Mouse (Mus musculus): ENCODE data around the gene Kcnj10. TPM values are rescaled to one million over a fixed set of nuclear protein-coding genes. Genes with fewer than 3 reads are reported as not detected.

Kcnj10 gene
- 112 and 122 TPM in 2 replicates for polyA plus RNA-seq (2012; rRNA removed)

DNA sequence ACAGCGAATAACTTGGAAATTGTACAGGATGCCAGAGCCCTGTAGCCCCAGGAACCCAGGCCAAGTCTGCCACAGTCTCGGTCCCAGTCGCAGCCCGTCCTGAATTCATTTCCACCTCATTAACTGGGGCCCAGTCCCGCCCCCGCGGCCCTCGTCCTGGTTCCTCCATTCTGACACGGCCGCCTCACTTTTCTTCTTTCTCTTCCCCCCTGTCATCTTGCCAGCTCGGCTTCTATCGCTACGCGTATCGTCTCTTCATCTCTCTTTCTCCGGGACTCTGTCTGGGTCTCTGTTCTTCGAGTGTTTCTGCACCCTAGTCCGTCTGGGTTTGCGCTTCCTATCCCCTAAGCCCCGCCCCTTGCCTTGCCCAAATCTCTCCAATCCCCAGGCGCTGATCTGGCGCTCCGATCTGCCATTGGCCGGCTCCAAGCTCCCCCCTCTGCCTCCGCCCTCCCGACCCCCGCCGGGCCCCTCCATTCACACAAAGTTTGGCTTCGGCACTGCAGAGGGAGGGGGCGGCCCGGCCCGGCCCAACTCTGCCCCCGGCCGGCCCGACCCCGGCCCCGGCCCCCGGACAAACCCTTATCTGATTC lies at the start of gene Kcnj10:
Kcnj10 (plus strand) TSS at position 482 of the 593 bp plus-strand sequence.
- peak in 1 of 2 experiments; percentile 81 for DNase-seq (ENCODE audit: extremely low spot score in 1 of 2, low spot score in 1 of 2)

DNA sequence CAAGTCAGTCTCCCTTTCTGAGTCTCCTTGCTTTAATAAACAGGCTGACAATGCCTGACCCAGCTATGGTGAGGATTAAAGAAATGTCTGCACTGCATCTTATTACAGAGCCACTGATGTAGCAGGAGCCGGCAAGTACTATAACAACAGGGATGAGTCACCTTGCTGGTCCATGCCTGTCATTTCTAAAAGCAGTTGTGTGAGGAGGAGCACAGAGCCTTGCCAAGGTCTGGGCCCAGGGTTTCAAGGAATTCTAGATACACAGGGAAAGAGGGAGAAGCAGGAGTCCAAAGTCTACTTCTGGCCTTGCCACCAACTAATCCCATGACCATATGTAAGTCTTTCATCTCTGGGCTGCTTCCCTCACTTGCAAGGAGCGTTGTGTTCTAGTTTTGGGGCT lies 48.1 kb upstream of the Kcnj10 start:
- DNase-seq (ENCODE audit: extremely low spot score in 1 of 2, low spot score in 1 of 2), result peak in 1 of 2 experiments; percentile 72

DNA sequence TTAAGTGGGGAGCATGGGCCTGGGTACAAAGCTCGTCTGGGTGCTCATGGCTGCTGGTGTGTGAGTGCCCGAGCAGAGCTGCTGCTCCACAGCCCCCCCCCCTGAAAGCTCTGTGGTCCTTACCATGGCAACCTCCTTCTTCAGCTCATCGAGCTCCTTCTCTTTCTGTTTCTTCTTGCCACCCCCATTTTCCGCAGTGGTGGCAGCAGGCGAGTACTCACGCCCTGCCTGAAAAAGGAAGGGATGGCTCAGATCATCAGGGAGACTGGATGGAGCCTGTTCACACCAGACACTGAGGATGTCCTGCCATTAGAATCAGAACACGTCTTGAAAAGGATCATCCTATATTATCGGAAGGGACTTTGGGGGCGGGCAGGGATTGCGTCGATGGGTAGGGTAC lies 47.6 kb upstream of the Kcnj10 start:
- peak in 1 of 2 experiments; percentile 59 for DNase-seq (ENCODE audit: extremely low spot score in 1 of 2, low spot score in 1 of 2)

DNA sequence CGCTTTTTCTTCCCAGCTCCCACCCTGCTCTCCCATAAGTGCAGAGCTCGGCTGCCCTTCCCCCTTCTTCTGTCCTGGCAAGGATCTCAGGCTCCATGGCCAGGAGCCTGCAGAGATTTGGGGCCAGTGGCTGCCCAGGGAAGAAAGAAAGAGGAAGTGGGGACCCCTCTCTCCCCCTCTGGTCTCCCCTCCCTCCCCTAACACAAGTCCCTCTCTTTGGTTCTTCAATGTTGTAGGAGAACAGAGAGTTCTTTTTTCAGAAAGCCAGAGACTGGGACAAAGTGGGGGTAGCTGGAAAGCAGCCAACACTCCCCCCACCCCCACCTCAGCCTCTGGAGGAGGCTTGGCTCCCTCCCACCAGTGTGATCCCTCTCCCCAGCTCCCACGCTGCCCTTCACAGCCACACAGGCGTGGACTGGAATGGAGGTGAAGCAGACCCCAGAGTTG lies 45.2 kb upstream of the Kcnj10 start:
- DNase-seq (ENCODE audit: extremely low spot score in 1 of 2, low spot score in 1 of 2), result peak in 1 of 2 experiments; percentile 62

DNA sequence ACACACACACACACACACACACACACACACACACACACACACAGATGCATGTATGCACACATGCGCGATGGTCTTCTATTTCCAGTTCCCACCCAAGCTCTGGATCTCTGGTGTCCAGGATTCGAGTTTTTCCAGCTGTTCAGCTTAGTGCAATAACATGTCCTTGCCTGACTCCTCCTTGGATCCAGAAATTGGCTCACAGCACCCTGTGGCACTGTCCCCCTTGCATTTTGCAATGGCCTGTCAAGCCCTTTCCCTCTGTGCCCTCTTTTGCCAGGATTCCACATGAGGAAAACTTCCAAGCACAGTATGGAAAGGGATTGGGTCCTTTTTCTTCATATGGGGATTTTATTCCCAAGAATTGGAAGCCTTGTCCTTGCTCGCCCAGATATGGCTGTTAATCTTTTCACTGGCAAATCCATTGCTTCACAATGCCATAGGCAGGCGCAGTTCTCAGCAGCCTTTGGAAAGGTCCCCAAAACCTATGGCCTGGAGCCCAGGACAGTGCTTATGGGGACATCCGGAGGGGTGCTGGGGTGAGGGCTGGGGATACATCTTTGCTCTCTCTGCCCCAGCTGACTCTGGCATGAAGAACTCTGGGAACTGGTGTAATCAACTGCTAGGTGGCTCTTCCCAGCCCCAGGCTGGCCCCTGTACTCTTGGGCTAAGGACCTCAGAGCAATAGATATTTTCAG lies 44.0 kb upstream of the Kcnj10 start:
- no peak for DNase-seq (ENCODE audit: extremely low spot score in 1 of 2, low spot score in 1 of 2)

DNA sequence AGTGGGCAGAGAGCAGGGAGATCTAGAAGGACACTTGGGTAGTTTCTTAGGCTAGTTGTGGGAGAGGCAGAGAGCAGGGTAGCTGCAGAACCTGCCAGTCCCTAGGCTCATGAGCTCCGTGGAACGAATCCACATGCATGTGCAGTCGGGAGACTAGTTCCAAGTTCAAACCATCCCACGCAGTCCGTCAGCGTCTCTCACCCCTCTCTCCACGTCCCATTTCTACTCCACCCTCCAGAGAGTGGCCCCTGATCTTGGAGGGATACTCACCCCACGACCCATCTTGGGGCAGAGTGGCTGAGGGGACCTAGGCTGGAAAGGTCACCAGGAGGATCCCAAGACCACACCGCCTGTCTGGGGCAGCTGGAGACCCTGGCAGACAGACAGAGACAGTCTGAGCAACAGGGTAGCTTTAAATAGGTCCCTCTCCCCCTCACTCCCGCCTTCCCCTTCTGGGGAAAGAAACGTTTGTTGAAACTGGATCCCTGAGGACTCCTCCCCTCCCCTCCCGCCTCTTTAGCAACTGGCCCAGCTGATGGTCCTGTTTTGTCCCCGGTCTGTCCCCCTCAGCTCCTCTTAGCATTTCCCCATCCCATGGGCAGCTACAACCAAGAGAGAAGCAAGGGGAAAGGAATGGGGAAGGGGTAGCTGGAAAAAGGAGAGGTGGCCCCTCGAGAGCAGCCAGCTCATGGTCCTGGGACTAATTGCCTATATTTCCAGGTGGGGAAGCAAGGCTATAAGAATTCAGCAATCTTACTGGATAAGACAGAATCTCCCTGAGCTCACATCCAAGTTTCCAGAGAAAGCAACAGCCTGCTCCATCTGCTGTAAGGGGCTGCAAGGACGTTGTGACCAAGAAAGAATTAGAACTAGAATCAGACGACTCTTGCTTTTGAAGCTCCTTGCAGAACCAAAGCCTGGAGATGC lies 43.1 kb upstream of the Kcnj10 start, which contains the start of gene Atp1a2:
Atp1a2 (minus strand) TSS at position 454 of the 927 bp plus-strand sequence.
- DNase-seq (ENCODE audit: extremely low spot score in 1 of 2, low spot score in 1 of 2), result peak in 1 of 2 experiments; percentile 73

DNA sequence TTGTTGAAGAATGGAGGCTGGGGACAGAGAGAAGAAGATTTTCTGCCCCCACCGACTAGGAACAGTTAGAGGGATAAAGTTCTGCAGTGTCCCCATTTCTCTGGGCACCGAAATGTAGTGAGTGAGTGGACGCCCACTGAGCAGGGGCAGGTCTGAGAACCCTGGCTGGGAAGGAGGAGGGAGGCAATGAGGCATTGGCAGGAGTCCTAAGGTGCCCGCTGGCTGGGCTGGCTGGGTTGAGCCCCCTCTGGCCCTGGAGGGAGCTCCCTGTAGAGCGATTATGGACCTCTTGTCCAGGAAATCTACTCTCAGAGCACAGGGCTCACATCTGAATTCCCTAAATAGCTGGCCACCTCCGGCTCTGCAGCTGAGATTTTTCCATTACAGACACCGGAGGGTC lies 41.5 kb upstream of the Kcnj10 start:
- DNase-seq (ENCODE audit: extremely low spot score in 1 of 2, low spot score in 1 of 2), result peak in 1 of 2 experiments; percentile 49

DNA sequence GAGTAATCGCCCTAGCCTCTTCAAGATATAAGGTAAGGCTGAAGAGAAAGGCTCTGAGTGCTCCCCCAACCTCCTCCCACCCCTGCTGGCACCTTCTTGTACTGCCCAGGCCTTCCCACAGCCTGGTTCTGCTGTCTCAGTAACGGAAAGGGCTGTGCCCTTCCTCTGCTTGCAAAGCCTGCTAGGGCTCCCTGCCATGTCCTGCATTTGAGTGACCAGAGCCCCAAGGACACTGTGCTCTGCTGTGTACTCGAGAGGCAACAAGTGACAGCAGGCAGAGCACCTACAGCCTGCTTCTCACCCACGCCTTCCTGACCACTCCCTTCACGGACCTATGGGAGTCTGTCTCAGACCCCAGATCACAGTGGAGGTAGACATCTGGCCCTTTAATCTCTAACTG lies 40.8 kb upstream of the Kcnj10 start:
- DNase-seq (ENCODE audit: extremely low spot score in 1 of 2, low spot score in 1 of 2), result no peak

DNA sequence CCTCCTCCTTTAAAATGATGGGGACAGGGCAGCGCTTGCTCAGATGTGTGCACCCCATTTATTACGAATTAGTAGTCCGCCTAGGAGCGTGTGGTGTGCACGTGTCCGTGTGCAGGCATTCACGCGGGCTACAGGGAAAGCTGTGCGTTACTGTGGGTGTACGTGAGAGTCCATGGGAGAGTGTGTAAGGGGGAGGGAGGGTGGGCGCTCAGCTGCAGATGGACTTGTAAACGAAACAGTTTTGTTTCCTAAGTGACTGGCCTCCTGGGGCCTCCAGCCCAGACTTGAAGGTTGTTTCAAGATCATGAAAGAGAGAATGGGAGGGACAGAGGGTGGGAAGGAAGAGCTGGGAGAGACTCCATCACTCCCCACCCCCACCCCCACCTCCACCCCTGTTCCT lies 39.8 kb upstream of the Kcnj10 start:
- no peak for DNase-seq (ENCODE audit: extremely low spot score in 1 of 2, low spot score in 1 of 2)

DNA sequence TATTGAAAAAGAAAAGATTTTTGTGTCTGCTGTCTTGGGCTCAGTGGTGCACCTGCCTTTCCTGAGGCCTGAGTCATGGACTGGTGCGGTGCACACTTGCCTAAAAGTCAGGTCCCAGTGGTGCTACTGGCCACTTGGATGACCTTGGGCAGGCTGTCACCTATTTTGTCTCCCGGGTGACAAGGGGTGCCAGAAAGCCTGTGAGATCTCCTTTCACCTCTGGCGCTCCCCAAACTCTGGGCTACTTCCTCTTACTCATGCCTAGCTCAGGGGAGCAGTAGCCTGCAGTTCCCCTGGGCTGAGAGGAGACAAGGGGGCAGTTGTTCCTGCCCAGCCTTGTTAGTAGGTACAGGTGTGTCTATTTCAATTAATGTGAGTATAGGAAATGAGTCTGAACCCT lies 38.7 kb upstream of the Kcnj10 start:
- DNase-seq (ENCODE audit: extremely low spot score in 1 of 2, low spot score in 1 of 2), result no peak

DNA sequence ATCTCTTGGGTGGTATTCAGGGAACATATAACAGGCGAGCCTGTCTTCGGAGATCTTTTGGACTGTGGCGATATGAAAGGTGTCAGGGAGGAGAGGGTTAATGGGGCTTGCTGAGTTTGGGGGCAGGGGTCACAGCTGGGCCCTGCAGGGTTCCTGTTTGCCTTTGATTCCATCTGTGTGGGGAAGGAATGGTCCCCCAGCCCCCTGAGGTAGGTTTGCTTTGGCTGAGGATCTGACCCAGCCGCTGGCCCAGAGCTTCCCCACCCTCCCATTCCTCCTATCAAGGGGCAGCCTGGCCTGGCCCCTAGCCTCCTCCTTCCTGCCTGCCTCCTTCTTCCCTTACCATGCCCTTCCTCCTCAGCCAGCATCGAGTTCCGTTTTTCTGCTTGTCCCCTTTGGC lies 38.2 kb upstream of the Kcnj10 start:
- DNase-seq (ENCODE audit: extremely low spot score in 1 of 2, low spot score in 1 of 2), result no peak

DNA sequence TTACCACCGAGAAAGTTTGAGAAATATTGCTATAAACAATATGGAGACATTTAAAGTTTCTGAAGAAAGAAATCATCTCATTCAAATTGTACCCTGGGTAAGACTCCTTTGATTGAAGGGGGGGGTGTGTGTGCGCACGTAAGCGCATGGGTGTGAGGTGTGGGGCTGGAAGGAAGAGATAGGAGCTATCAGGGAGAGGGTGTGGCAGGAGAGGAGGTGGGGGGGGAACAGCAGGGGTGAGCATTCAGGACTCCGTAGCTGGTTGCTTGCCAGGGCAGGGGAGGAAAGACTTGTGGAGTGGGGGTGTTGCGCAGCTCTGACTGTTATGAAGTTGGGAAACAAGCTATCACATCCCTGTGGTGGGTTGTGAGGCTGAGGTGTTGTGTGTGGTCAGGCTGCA lies 36.6 kb upstream of the Kcnj10 start:
- DNase-seq (ENCODE audit: extremely low spot score in 1 of 2, low spot score in 1 of 2), result no peak

DNA sequence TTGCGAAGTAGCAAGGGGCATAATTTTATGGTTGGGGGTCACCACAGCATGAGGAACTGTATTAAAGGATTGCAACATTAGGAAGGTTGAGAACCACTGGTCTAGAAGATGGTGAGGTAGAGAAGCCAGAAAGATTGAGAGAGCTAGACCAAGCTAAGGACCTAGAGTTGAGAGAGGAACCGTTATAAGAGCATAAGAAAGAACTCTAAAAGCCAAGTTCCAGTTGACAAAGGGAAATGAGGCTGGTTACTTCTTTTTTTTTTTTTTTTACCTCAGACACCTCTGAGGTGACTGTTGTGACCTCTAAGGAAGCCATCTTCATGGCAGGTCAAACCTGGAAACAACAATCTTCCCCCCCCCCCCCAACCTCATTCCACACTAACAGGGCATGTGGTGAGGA lies 35.9 kb upstream of the Kcnj10 start:
- no peak for DNase-seq (ENCODE audit: extremely low spot score in 1 of 2, low spot score in 1 of 2)

DNA sequence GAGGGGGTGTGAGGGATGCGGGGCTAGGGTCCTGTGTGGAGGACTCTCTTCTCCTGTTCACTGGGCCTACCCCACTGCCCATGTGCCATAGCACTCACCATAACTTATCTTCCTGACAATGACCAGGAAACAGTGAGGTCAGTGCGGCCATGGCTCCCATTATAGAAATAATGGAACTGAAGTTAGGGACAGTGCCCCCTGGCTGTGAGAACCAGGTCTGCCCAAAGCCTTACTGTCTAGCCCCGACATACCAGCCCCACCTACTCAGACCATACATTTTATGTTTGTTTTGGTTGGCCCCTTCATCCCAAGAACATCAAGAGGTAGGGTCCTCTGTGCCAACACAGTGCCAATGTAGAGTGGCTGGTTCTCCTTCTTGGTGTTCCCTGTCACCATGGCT lies 35.4 kb upstream of the Kcnj10 start:
- no peak for DNase-seq (ENCODE audit: extremely low spot score in 1 of 2, low spot score in 1 of 2)

DNA sequence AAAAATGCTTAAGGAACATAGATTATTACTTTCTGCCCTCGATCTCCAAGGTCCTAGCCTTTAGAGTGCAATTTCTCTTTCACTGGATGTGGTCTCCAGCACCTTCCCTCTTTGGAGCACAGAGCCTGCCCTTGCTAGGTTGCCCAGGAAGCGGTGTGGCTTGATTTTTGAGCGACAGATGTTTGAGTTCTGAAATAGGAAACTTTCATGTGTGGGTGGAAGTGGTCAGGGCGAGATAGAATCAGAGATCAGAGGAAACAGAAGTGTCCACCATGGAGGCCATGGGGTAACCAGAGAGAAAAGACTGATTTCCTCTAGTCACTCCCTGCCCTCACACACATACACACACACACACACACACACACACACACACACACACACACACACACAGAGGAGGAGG lies 34.8 kb upstream of the Kcnj10 start:
- DNase-seq (ENCODE audit: extremely low spot score in 1 of 2, low spot score in 1 of 2), result no peak

DNA sequence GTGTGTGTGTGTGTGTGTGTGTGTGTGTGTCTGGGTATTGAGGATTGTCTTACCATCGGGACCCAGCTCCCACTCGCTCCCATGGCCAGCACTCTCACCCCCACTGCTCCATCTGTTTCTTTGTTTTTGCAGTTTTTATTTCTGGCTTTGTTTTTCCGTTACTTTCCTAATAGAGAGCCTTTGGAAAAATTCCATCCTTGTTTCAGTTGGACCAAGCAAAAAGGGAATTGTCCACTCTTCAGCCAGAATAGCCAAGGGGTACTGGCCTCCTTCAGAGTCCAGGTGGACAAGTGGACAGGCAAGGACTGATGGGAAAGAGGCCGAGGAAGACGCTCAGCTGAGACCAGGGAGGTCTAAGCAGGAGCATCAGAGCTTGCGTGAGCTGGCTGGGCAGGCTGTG lies 34.1 kb upstream of the Kcnj10 start:
- no peak for DNase-seq (ENCODE audit: extremely low spot score in 1 of 2, low spot score in 1 of 2)

DNA sequence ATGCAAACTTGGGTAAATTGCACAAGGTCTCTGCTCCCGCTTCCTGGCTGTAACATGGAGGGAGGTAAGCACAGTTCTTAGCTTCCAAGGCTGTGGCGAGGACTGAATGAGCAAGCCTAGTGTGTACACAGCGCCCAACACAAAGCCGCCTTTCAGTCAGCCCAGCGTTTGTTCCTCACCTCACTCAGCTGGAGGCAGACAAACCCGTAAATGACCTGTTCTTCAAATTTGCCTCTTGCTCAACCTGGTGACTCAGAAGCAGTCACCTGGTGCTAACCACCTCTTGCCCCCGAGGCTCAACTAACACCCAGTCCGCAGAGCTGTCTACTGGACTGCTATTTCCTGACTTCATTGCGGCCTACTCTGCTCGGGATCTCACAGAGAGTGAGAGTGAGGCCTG lies 33.1 kb upstream of the Kcnj10 start:
- no peak for DNase-seq (ENCODE audit: extremely low spot score in 1 of 2, low spot score in 1 of 2)

DNA sequence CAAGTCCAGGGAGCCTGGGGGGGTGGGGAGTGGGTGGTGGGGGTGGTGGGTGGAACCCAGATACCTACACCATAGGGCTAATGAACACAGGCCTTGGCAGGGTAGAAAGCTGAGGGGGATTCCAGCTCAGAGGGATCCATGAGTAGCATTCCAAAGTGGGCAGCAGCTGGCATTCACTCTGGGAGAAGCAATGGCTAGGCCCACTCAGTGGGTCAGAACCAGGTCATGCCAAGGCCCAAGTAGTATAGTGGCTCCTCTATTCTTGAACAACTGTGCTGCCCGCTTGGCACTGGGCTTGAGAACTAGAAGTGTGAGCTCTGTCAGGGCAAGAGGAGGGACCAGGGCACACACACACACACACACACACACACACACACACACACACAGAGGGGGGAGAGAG lies 32.6 kb upstream of the Kcnj10 start:
- DNase-seq (ENCODE audit: extremely low spot score in 1 of 2, low spot score in 1 of 2), result no peak

DNA sequence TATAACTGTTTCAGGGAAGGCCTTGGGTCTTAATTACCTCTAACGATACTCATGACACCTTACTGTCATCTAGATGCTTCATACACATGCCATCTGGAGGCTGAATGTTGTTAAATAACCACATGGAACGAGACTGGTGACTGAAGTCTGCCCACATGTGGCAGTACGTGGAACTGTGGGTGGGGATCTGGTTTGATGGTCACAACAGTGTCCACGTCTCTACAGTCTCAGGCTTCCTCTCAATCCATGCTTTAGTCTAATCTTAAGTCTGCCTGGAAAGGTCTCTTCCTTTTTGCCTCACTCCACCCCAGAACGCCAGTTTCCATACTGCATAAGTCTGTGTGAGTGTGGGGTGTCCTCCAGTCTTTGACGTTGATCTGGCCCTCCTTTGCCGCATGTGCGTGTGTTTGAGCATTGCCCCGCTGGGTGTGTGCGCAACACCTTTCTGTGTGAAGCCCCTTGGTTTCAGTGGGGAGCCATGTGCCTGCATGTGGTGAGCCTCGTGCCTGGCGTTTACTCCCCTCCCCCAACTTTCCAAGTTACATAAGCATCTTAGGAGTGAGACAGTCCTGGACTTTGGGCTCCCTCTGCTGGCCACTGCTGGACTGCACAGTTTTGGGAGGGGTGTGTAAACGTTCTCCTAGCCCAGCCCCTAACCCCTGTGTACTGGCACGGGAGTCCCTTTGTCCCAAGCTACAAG lies 31.2 kb upstream of the Kcnj10 start:
- peak; percentile 89 to 97 for DNase-seq (ENCODE audit: extremely low spot score in 1 of 2, low spot score in 1 of 2)

DNA sequence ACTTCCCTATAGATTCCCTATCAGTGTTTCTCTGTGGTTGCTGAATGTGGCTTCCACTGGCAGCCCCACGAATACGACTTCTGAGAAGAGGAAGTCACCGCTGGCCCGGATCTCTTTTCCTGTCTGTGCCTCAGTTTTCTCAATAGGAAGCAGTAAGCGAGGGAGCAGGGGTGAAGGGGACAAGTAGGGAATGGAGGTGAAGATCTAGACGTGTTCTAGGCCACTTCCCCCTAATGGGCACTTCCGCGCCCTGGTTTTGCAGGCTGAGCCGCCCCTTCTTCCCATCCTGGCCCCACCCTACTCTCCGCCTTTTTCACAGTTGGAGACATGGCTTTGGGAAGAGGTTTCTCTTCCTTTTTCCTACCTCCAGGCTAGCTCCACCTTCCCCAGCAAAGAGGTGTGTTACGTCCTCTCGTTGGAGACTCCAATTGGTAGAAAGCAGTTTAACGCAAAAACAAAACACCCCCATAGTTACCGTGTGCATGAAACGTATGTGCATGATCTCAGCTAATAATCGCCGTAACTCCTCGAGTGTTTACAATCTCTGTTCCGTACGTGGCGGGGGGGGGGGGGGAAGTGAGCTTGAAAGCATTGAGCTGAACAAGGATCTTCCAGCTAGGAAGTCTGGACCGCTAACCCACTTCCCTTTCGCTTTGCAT lies 29.6 kb upstream of the Kcnj10 start:
- DNase-seq (ENCODE audit: extremely low spot score in 1 of 2, low spot score in 1 of 2), result peak in 1 of 2 experiments; percentile 81
